Mouse (Mus musculus) liver, embryonic 11.5 days (tissue): ENCODE measurements around the gene Usf1. TPM values are rescaled to one million over a fixed set of nuclear protein-coding genes. Genes with fewer than 3 reads are reported as not detected.

Experiments used
- ATAC-seq: fragments of 200-750 bp; cut with Nextera tagmentation; replicated peaks from 2 replicates; pipeline ENCODE4 v1.8.0; 2017; ENCODE audit warnings: moderate number of reproducible peaks, mild to moderate bottlenecking, moderate TSS enrichment, moderate library complexity; ENCODE audit not compliant: low FRiP score
- DNase-seq: peaks from one replicate; pipeline ENCODE4 v3.0.0-alpha.2; 2017; ENCODE audit warnings: low spot score
- H3K27ac ChIP-seq: fragments of 300-500 bp; sonication (generic); 2 replicates; pipeline ENCODE4 v1.5.1; 2014; ENCODE audit warnings: mild to moderate bottlenecking, low read depth, low read length, control low read depth
- H3K27me3 ChIP-seq: fragments of 300-500 bp; sonication (generic); replicated peaks from 2 replicates; pipeline ENCODE4 v1.6.1; 2014; ENCODE audit warnings: low read length, mixed read lengths; ENCODE audit not compliant: control insufficient read depth, insufficient read depth
- H3K36me3 ChIP-seq: fragments of 300-500 bp; sonication (generic); 2 replicates; pipeline ENCODE4 v1.6.1; 2014; ENCODE audit warnings: mild to moderate bottlenecking, low read length, moderate library complexity, mixed read lengths; ENCODE audit not compliant: control insufficient read depth, insufficient read depth
- H3K4me1 ChIP-seq: fragments of 300-500 bp; sonication (generic); replicated peaks from 2 replicates; pipeline ENCODE4 v1.6.1; 2014; ENCODE audit warnings: low read length, mixed read lengths; ENCODE audit not compliant: control insufficient read depth, insufficient read depth
- H3K4me2 ChIP-seq: fragments of 300-500 bp; sonication (generic); 2 replicates; pipeline ENCODE4 v1.6.1; 2014; ENCODE audit warnings: mild to moderate bottlenecking, control low read depth, moderate library complexity
- H3K4me3 ChIP-seq: fragments of 300-500 bp; sonication (generic); 2 replicates; pipeline ENCODE4 v1.5.1; 2014; ENCODE audit warnings: low read depth, low read length, control low read depth
- H3K9ac ChIP-seq: fragments of 300-500 bp; sonication (generic); 2 replicates; pipeline ENCODE4 v1.6.1; 2014; ENCODE audit warnings: low read depth, low read length, control low read depth
- H3K9me3 ChIP-seq: fragments of 300-500 bp; sonication (generic); 2 replicates; pipeline ENCODE4 v1.6.1; 2016; ENCODE audit warnings: low read length, inconsistent platforms, mixed read lengths; ENCODE audit not compliant: control insufficient read depth
- WGBS: fragments of 180-500 bp; shearing (Covaris S2); extraction: QIAGEN DNeasy Blood & Tissue Kit; methylation state at CpG from one replicate; pipeline ENCODE4 v1.1.7; 2014; 5-methylcytosine and 5-hydroxymethylcytosine counted together
- polyA plus RNA-seq: library from polyadenylated mRNA; unstranded; fragments of >200 nt; fragmentation: Nextera tagmentation; extraction: Ambion mirVana; gene quantifications from 2 replicates; pipeline ENCODE4 v1.2.1, GENCODE M21; 2014

Usf1 gene
- polyA plus RNA-seq, 1 experiment from 2014 or later, result 53.2 TPM

DNA sequence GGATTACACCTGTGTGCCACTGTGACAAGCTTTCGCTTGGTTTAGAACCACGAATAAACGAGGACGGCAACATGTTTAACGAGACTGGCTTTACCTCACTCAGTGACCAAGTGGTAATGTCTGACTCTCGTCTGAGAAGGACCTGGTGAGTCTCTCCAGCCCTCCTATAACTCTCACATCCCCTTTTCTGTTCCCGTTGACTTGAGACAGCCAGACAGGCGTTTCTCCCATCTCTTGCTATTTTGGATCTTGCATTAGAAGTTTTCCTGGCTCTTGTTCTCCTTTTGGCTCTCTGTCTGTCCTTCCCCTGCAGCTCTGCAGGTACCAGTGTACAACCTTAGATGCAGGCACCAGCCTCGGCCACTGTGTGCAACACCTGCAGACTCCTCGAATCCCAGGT lies 39.9 kb downstream of the Usf1 start:
- H3K9ac ChIP-seq, result no peak overlapping the region
- H3K27me3 ChIP-seq, result no peaks in the 10 kb centered on the region
- WGBS, result 81% methylated on average over 10 of the region's 10 CpGs
- no peak overlapping the region for H3K4me3 ChIP-seq
- peaks cover 9% of the 10 kb centered on the region for H3K4me1 ChIP-seq
- H3K36me3 ChIP-seq, result no peaks in the 10 kb centered on the region
- H3K27ac ChIP-seq, result no peak overlapping the region
- DNase-seq (no peak), ATAC-seq (no peak)
- no peaks in the 10 kb centered on the region for H3K9me3 ChIP-seq
- no peak overlapping the region for H3K4me2 ChIP-seq

DNA sequence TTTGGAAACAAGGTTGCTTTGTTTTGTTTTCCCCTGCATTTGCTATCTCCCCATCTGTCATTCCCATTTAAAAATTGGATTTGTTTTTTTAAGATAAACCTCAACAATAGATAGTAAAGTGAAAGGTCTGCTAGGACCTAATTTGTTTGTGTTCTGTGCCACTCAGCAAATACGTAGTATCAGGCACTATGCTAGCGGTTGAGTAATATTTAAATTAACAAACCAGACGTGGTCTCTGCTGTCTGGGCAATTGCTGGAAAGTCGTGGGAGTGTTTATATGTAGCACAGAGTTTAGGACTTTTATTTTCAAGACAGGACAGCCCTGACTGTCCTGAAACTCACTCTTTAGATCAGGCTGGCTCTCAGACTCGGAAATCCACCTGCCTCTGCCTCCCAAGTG lies 41.4 kb downstream of the Usf1 start:
- H3K9ac ChIP-seq, result no peak overlapping the region
- no peak overlapping the region for H3K4me2 ChIP-seq
- WGBS, result 61% methylated on average over 5 of the region's 5 CpGs
- H3K27me3 ChIP-seq, result no peaks in the 10 kb centered on the region
- H3K4me1 ChIP-seq, result peaks cover 5% of the 10 kb centered on the region
- H3K9me3 ChIP-seq, result no peaks in the 10 kb centered on the region
- H3K4me3 ChIP-seq, result no peak overlapping the region
- ATAC-seq (no peak), DNase-seq (no peak)
- H3K27ac ChIP-seq, result no peak overlapping the region
- H3K36me3 ChIP-seq, result no peaks in the 10 kb centered on the region

DNA sequence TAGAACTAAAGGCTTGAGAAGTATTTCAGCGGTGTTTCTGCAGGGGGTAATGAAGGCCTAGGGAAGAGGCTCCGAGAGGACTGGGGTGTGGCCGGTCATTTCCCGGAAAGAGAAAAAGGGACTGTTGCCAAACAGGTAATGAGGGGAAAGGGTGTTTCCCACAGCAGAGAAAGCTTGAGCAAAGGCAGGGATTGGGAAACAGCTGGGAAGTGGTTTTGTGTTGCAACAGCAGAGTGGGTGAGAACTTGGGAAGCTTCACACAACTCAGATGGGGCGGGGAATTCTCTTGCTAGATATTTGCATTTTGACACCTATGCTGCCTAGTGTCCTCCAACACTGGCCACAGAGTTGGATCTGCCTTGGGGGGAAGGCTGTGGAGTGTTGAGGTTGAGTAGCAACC lies 41.8 kb downstream of the Usf1 start:
- Histone ChIP-seq H3K4me2 (no peak overlapping the region), H3K27ac (no peak overlapping the region)

DNA sequence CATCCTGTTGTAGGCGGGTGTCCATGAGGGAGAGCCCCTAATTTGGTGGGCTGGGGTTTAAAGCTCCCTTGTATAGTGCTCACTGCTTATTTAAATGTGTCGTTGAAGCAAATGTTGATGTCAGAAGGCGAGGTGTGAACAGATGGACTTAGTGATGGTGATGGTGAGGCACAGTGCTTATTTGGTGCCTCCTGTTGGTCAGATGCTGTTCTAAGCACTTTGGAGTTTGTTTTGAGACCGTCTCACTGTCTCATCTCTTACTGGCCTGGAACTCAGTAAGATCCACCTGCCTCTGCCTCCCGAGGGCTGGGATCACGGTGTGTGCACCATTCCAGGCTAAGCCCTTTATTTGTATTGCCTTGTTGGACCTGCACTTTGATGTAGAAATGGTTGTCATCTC lies 43.8 kb downstream of the Usf1 start:
- H3K27me3 ChIP-seq, result no peaks in the 10 kb centered on the region
- H3K36me3 ChIP-seq, result no peaks in the 10 kb centered on the region
- WGBS, result 76% methylated on average over 6 of the region's 6 CpGs
- no peak overlapping the region for H3K4me3 ChIP-seq
- no peak for ATAC-seq
- H3K27ac ChIP-seq, result no peak overlapping the region
- H3K9ac ChIP-seq, result no peak overlapping the region
- H3K4me1 ChIP-seq, result no peaks in the 10 kb centered on the region
- DNase-seq, result no peak
- no peak overlapping the region for H3K4me2 ChIP-seq
- H3K9me3 ChIP-seq, result no peaks in the 10 kb centered on the region

More for the DNA sequence above, 41.8 kb downstream of the Usf1 start:
- DNase-seq (no peak), ATAC-seq (no peak)
- Histone ChIP-seq H3K9ac (no peak overlapping the region), H3K27me3 (no peaks in the 10 kb centered on the region), H3K4me3 (no peak overlapping the region), H3K36me3 (no peaks in the 10 kb centered on the region), H3K9me3 (no peaks in the 10 kb centered on the region), H3K4me1 (peaks cover under 1% of the 10 kb centered on the region)
- WGBS, result 72% methylated on average over 5 of the region's 5 CpGs

DNA sequence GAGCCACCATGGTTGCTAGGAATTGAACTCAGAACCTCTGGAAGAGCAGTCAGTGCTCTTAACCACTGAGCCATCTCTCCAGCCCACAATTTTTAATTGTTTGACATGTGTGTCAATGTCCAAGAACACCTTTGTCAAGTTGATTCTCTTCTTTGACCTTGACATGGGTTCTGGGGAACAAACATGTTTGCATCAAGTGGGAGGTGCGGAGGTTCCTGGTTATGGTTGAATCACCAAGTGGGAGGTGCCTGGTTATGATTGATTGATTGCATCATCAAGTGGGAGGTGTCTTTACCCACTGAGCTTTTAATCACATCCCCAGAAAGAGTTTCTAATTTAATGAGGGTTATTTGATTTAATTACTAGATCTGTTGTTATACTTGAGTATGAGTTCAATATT lies 46.5 kb downstream of the Usf1 start:
- ATAC-seq, result no peak
- no peak overlapping the region for H3K4me3 ChIP-seq
- 94% methylated on average over 1 of the region's 1 CpGs for WGBS

DNA sequence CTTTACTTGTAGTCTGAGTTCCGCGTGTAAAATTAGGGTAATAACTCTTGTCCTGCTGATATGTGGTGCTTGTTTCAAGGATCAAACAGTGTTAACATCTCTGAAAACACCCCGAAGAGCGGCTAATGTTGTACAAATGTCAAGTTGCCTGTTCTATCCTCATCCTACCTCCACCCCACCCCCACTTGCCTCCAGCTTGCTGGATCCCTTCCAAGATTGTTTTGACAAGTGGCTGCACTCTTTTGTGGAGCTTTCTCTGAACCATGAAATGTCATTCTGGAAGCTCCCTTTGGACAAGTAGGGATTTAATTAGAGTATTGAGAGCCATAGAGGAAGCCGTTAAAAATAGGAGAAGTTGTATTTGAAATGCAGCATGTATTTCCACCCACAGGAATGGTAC lies 48.7 kb downstream of the Usf1 start:
- Histone ChIP-seq H3K9me3 (no peaks in the 10 kb centered on the region), H3K27me3 (no peaks in the 10 kb centered on the region), H3K4me3 (no peak overlapping the region), H3K4me2 (no peak overlapping the region), H3K4me1 (no peaks in the 10 kb centered on the region), H3K9ac (no peak overlapping the region), H3K27ac (no peak overlapping the region), H3K36me3 (peaks cover 4% of the 10 kb centered on the region; the same call in 1 of the 2 replicates)
- WGBS, result 77% methylated on average over 5 of the region's 5 CpGs
- ATAC-seq, result no peak
- no peak for DNase-seq

More for the DNA sequence above, 46.5 kb downstream of the Usf1 start:
- Histone ChIP-seq H3K9me3 (no peaks in the 10 kb centered on the region), H3K36me3 (no peaks in the 10 kb centered on the region; the same call in 1 of the 2 replicates), H3K9ac (no peak overlapping the region), H3K4me2 (no peak overlapping the region), H3K27me3 (no peaks in the 10 kb centered on the region), H3K4me1 (no peaks in the 10 kb centered on the region), H3K27ac (no peak overlapping the region)
- DNase-seq, result no peak

DNA sequence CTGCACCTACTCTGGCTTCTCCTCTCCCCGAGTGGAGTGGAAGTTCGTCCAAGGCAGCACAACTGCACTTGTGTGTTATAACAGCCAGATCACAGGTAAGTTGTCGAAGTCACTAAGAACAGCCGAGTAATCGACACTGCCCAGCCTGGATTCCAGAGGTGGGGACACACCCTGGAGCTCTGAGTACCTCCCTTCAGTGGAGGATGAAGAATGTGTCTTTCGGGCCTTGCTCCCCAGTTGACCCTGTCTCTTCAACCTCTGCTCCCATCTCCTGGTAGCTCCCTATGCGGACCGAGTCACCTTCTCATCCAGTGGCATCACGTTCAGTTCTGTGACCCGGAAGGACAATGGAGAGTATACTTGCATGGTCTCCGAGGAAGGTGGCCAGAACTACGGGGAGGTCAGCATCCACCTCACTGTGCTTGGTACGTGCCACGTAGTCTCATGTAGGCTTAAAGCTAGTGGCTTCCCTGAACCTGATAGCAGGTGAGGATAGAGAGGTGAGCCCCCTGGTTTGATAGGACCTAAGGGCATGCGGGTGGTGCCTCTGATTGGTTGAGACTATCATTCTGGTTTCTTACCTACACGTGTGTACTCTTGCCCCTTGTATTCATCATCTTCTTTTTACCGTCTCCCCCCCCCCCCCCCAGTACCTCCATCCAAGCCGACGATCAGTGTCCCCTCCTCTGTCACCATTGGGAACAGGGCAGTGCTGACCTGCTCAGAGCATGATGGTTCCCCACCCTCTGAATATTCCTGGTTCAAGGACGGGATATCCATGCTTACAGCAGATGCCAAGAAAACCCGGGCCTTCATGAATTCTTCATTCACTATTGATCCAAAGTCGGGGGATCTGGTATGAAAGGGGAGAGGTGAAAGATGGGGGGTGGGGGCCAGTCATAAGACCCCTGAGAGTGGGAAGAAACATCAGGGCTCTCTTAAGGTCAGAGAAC lies 49.7 kb downstream of the Usf1 start:
- H3K9me3 ChIP-seq, result no peaks in the 10 kb centered on the region
- no peaks in the 10 kb centered on the region for H3K4me1 ChIP-seq
- no peak overlapping the region for H3K27ac ChIP-seq
- DNase-seq (no peak), ATAC-seq (no peak)
- H3K4me3 ChIP-seq, result no peak overlapping the region
- peaks cover 6% of the 10 kb centered on the region; the same call in 1 of the 2 replicates for H3K36me3 ChIP-seq
- H3K4me2 ChIP-seq, result no peak overlapping the region
- no peaks in the 10 kb centered on the region for H3K27me3 ChIP-seq
- no peak overlapping the region for H3K9ac ChIP-seq
- WGBS, result 93% methylated on average over 21 of the region's 22 CpGs

DNA sequence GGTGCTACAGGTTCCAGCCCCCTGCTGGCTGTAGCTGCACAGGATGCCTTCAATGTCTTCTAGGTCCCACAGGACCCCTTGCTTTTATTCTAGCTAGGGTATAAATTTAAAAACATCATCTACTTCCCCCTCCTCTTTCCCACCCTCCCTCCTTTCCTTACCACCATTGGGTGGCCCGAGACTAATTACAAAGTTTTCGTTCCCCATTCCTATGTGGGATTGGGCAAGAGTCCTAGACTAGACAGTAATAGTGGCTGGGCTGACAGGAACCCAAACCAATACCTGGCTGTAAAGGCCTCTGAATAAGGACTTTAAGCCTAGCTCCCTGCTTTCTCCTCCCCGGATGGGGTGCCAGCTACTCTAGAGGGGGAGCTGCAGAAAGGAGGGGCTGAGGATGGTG lies 52.0 kb downstream of the Usf1 start:
- Histone ChIP-seq H3K9ac (no peak overlapping the region), H3K27me3 (no peaks in the 10 kb centered on the region), H3K36me3 (peaks cover 6% of the 10 kb centered on the region; the same call in 1 of the 2 replicates), H3K4me1 (no peaks in the 10 kb centered on the region), H3K4me3 (no peak overlapping the region), H3K27ac (no peak overlapping the region), H3K9me3 (no peaks in the 10 kb centered on the region), H3K4me2 (no peak overlapping the region)
- no peak for ATAC-seq
- WGBS, result 75% methylated on average over 3 of the region's 3 CpGs
- no peak for DNase-seq
